Mouse (Mus musculus): ENCODE data around the gene Gm12258. TPM values are rescaled to one million over a fixed set of nuclear protein-coding genes. Genes with fewer than 3 reads are reported as not detected.

The Gm12258 gene
- polyA plus RNA-seq, 1 experiment from 2014 or later, result 7.4 TPM

- Histone ChIP-seq H3K27ac (no peak overlapping the region), H3K27me3 (ENCODE audit: insufficient read depth, poor library complexity, severe bottlenecking) (no peaks in the 10 kb centered on the region), H3K9me3 (no peaks in the 10 kb centered on the region), H3K36me3 (peaks cover 49% of the 10 kb centered on the region), H3K4me3 (no peak overlapping the region), H3K4me1 (peaks cover 9% of the 10 kb centered on the region)
- DNase-seq (ENCODE audit: low spot score), result peak; percentile 38
- 63% methylated on average over 2 of the region's 2 CpGs for WGBS
Observed at GRCm38 (mm10) chr11:58849731-58850130, 2.8 kb downstream of the Gm12258 start.

- 90% methylated on average over 8 of the region's 8 CpGs for WGBS
- no peaks in the 10 kb centered on the region for H3K27me3 ChIP-seq (ENCODE audit: insufficient read depth, poor library complexity, severe bottlenecking)
- H3K27ac ChIP-seq, result no peak overlapping the region
- H3K9me3 ChIP-seq, result peaks cover 17% of the 10 kb centered on the region
- no peak overlapping the region for H3K4me3 ChIP-seq
- peaks cover 54% of the 10 kb centered on the region for H3K36me3 ChIP-seq
- no peaks in the 10 kb centered on the region for H3K4me1 ChIP-seq
- no peak for DNase-seq (ENCODE audit: low spot score)
Observed at GRCm38 (mm10) chr11:58860744-58861143, 13.8 kb downstream of the Gm12258 start.

- no peaks in the 10 kb centered on the region for H3K9me3 ChIP-seq
- H3K4me3 ChIP-seq, result peak within 1 kb of the TSS; percentile 91
- peaks cover 22% of the 10 kb centered on the region for H3K36me3 ChIP-seq
- H3K27me3 ChIP-seq (ENCODE audit: insufficient read depth, poor library complexity, severe bottlenecking), result no peaks in the 10 kb centered on the region
- 6% methylated on average over 37 of the region's 37 CpGs for WGBS
- peak; percentile 94 for DNase-seq (ENCODE audit: low spot score)
- H3K27ac ChIP-seq, result peak within 1 kb of the TSS; percentile 93
- H3K4me1 ChIP-seq, result peaks cover 12% of the 10 kb centered on the region
Observed at GRCm38 (mm10) chr11:58867039-58867953, 20.3 kb downstream of the Gm12258 start, which contains the start of gene 2810021J22Rik. TSS of gene 2810021J22Rik (plus strand) at chr11:58867216.

GRCm38 (mm10) chr11:58867954-58868330, 21.0 kb downstream of the Gm12258 start:
- no peaks in the 10 kb centered on the region for H3K27me3 ChIP-seq (ENCODE audit: insufficient read depth, poor library complexity, severe bottlenecking)
- peak overlapping the region; percentile 93; the same call in 1 of the 2 replicates for H3K27ac ChIP-seq
- 85% methylated on average over 6 of the region's 6 CpGs for WGBS
- H3K36me3 ChIP-seq, result peaks cover 22% of the 10 kb centered on the region
- H3K4me3 ChIP-seq, result peak overlapping the region; percentile 91
- DNase-seq (ENCODE audit: low spot score), result no peak
- H3K9me3 ChIP-seq, result no peaks in the 10 kb centered on the region
- H3K4me1 ChIP-seq, result peaks cover 12% of the 10 kb centered on the region

GRCm38 (mm10) chr11:58870961-58871360, 24.0 kb downstream of the Gm12258 start:
- Histone ChIP-seq H3K27me3 (ENCODE audit: insufficient read depth, poor library complexity, severe bottlenecking) (no peaks in the 10 kb centered on the region), H3K4me3 (no peak overlapping the region), H3K9me3 (no peaks in the 10 kb centered on the region), H3K4me1 (peaks cover 12% of the 10 kb centered on the region), H3K27ac (no peak overlapping the region), H3K36me3 (peaks cover 24% of the 10 kb centered on the region)
- DNase-seq (ENCODE audit: low spot score), result no peak
- 78% methylated on average over 4 of the region's 4 CpGs for WGBS

- H3K4me1 ChIP-seq, result no peaks in the 10 kb centered on the region
- H3K36me3 ChIP-seq, result peaks cover 36% of the 10 kb centered on the region
- 83% methylated on average over 8 of the region's 8 CpGs for WGBS
- no peak overlapping the region for H3K27ac ChIP-seq
- DNase-seq (ENCODE audit: low spot score), result no peak
- no peaks in the 10 kb centered on the region for H3K9me3 ChIP-seq
- no peak overlapping the region for H3K4me3 ChIP-seq
- H3K27me3 ChIP-seq (ENCODE audit: insufficient read depth, poor library complexity, severe bottlenecking), result no peaks in the 10 kb centered on the region
Observed at GRCm38 (mm10) chr11:58883756-58884155, 36.8 kb downstream of the Gm12258 start.

GRCm38 (mm10) chr11:58890511-58890910, 43.6 kb downstream of the Gm12258 start:
- H3K9me3 ChIP-seq, result no peaks in the 10 kb centered on the region
- peaks cover 50% of the 10 kb centered on the region for H3K36me3 ChIP-seq
- DNase-seq (ENCODE audit: low spot score), result no peak
- H3K4me1 ChIP-seq, result no peaks in the 10 kb centered on the region
- whole genome bisulfite sequencing, result 87% methylated on average over 10 of the region's 10 CpGs
- H3K27me3 ChIP-seq (ENCODE audit: insufficient read depth, poor library complexity, severe bottlenecking), result no peaks in the 10 kb centered on the region
- no peak overlapping the region for H3K4me3 ChIP-seq
- H3K27ac ChIP-seq, result no peak overlapping the region

- H3K4me3 ChIP-seq, result no peak overlapping the region
- peaks cover 75% of the 10 kb centered on the region for H3K36me3 ChIP-seq
- 80% methylated on average over 6 of the region's 6 CpGs for WGBS
- no peaks in the 10 kb centered on the region for H3K27me3 ChIP-seq (ENCODE audit: insufficient read depth, poor library complexity, severe bottlenecking)
- no peak for DNase-seq (ENCODE audit: low spot score)
- no peaks in the 10 kb centered on the region for H3K9me3 ChIP-seq
- no peaks in the 10 kb centered on the region for H3K4me1 ChIP-seq
- H3K27ac ChIP-seq, result no peak overlapping the region
Observed at GRCm38 (mm10) chr11:58894456-58894855, 47.5 kb downstream of the Gm12258 start.

GRCm38 (mm10) chr11:58897485-58897884, 50.5 kb downstream of the Gm12258 start:
- WGBS, result 80% methylated on average over 6 of the region's 6 CpGs
- Histone ChIP-seq H3K36me3 (peaks cover 65% of the 10 kb centered on the region), H3K4me3 (no peak overlapping the region), H3K27ac (no peak overlapping the region), H3K27me3 (ENCODE audit: insufficient read depth, poor library complexity, severe bottlenecking) (no peaks in the 10 kb centered on the region), H3K9me3 (no peaks in the 10 kb centered on the region), H3K4me1 (no peaks in the 10 kb centered on the region)
- no peak for DNase-seq (ENCODE audit: low spot score)

- no peaks in the 10 kb centered on the region for H3K27me3 ChIP-seq (ENCODE audit: insufficient read depth, poor library complexity, severe bottlenecking)
- no peak overlapping the region for H3K27ac ChIP-seq
- H3K36me3 ChIP-seq, result peaks cover 42% of the 10 kb centered on the region
- peaks cover 21% of the 10 kb centered on the region for H3K4me1 ChIP-seq
- no peak overlapping the region for H3K4me3 ChIP-seq
- no peaks in the 10 kb centered on the region for H3K9me3 ChIP-seq
- DNase-seq (ENCODE audit: low spot score), result no peak
Observed at GRCm38 (mm10) chr11:58901080-58901479, 54.1 kb downstream of the Gm12258 start.

GRCm38 (mm10) chr11:58903511-58904409, 56.8 kb downstream of the Gm12258 start, which contains the start of gene Zfp39:
TSS of gene Zfp39 (minus strand) at chr11:58904225.
- Histone ChIP-seq H3K9me3 (no peaks in the 10 kb centered on the region), H3K27me3 (ENCODE audit: insufficient read depth, poor library complexity, severe bottlenecking) (no peaks in the 10 kb centered on the region), H3K27ac (peak within 1 kb of the TSS; percentile 96), H3K36me3 (peaks cover 25% of the 10 kb centered on the region), H3K4me3 (peak within 1 kb of the TSS; percentile 88), H3K4me1 (peaks cover 21% of the 10 kb centered on the region)
- WGBS, result under 1% methylated on average over 40 of the region's 40 CpGs
- DNase-seq (ENCODE audit: low spot score), result peak; percentile 98

GRCm38 (mm10) chr11:58904410-58904718, 57.4 kb downstream of the Gm12258 start:
- peak overlapping the region; percentile 96 for H3K27ac ChIP-seq
- peak overlapping the region; percentile 88 for H3K4me3 ChIP-seq
- peaks cover 21% of the 10 kb centered on the region for H3K4me1 ChIP-seq
- H3K9me3 ChIP-seq, result no peaks in the 10 kb centered on the region
- WGBS, result 7% methylated on average over 8 of the region's 8 CpGs
- H3K36me3 ChIP-seq, result peaks cover 18% of the 10 kb centered on the region
- H3K27me3 ChIP-seq (ENCODE audit: insufficient read depth, poor library complexity, severe bottlenecking), result no peaks in the 10 kb centered on the region
- no peak for DNase-seq (ENCODE audit: low spot score)

- Histone ChIP-seq H3K9me3 (no peaks in the 10 kb centered on the region), H3K27ac (no peak overlapping the region), H3K27me3 (ENCODE audit: insufficient read depth, poor library complexity, severe bottlenecking) (no peaks in the 10 kb centered on the region), H3K4me3 (peak overlapping the region; percentile 88; the same call in 1 of the 2 replicates), H3K4me1 (peaks cover 21% of the 10 kb centered on the region), H3K36me3 (peaks cover 18% of the 10 kb centered on the region)
- 49% methylated on average over 6 of the region's 6 CpGs for WGBS
- no peak for DNase-seq (ENCODE audit: low spot score)
Observed at GRCm38 (mm10) chr11:58904838-58905237, 57.9 kb downstream of the Gm12258 start.
